Mouse (Mus musculus) heart, adult 9 months (tissue): ENCODE data around the gene Rbm4b.
"Not testable (repeated sequence)": the region's sequence is repeated elsewhere in the genome, so short reads cannot be mapped to it uniquely, and the experiment has no call there.

Source experiments
- DNase-seq, 2 experiments: peaks; one replicate each; pipeline ENCODE4 v3.0.0; 2022; ENCODE audit warnings: low spot score in 2 of 2

Gene Rbm4b

DNA sequence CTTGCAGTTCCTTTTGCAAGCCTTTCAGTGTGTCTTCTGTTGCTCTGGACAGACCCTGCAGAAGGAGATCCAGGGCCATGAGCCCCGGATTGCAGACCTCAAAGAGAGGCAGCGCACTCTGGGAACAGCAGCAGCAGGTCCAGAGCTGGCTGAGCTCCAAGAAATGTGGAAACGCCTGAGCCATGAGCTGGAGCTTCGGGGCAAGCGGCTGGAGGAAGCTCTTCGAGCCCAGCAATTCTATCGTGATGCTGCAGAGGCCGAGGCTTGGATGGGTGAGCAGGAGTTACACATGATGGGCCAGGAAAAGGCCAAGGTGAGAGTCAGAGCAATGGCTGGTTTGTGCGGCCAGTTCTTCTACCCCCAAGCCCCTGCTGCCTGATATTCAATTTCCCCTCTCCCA, 11.2 kb upstream of the Rbm4b start:
- DNase-seq = peak in 1 of 2 experiments; percentile 19

GRCm38 (mm10) chr19:4745681-4746080, 10.6 kb upstream of the Rbm4b start:
- DNase-seq = no peak

GRCm38 (mm10) chr19:4746611-4747010, 9.7 kb upstream of the Rbm4b start:
- peak; percentile 31 to 34 for DNase-seq

GRCm38 (mm10) chr19:4747631-4748312, 8.5 kb upstream of the Rbm4b start:
- no peak for DNase-seq

DNA sequence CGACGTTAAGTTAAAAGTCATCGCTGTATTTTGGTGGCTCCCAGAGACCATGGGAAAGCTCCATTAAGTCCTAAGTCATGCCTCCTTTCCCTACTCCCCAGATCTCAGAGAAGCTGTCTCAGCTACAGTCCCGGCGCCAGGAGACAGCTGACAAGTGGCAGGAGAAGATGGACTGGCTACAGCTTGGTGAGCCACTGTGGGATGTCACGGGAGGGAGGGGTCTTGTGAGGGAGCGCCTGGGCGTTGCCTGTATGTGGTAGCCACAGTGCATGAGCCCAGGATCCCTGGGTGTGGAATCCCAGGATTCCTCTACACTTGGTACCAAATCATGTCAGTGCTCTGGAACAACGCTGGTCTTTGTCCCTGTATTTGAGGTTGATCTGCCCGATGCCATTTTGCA, 7.8 kb upstream of the Rbm4b start:
- no peak for DNase-seq

- no peak for DNase-seq
Observed at GRCm38 (mm10) chr19:4749975-4750374, 6.3 kb upstream of the Rbm4b start.

- DNase-seq = peak; percentile 82 to 90
Observed at GRCm38 (mm10) chr19:4755565-4756192, 618 bp upstream of the Rbm4b start.

DNA sequence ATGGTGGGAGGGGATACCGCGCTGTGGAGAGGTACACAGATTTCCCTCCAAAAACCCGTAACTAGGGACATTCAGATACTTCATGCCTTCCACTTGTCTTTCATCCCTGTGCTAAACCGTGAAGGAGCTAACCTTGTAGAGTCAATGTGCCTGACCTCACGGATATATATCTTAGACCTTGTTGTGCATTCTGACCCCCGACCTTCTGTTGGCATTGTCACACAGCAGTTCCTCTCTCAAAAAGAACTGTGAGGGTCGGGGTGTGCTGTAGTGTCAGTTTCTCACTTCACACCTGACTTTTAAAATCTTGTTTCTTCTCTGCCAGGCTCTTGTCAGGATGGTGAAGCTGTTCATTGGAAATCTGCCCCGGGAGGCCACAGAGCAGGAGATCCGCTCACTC, 624 bp downstream of the Rbm4b start:
- DNase-seq = no peak

- not testable (repeated sequence) for DNase-seq
Observed at GRCm38 (mm10) chr19:4760544-4760943, 4.2 kb downstream of the Rbm4b start.

- no peak for DNase-seq
Observed at GRCm38 (mm10) chr19:4762876-4763275, 6.6 kb downstream of the Rbm4b start.

DNA sequence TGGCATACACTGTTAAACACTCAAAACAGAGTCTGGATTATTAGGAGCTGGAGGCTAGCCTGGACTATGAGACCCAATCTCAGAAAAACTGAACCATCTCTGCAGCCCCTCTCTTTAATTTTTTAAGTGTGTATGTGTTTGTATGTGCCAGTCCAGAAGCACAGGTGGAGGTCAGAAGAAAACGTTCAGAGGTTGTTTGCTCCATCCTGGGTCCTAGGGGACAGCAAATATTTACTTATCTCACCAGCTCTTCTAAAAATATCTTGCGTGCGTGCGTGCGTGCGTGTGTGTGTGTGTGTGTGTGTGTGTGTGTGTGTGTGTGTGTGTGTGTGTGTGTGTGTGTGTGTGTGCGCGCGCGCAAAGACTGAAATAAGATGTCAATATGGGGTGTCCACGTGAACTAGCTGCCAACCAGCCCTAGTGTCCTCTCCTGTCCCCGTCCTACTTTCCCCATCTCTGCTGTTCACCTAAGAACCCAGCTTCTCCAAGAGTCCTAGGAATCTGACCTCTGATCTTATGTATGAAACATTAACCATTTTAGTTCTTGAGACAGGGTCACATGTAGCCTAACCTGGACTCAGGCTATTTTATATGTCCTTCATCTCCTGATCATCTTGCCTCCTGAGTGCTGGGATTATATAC, 11.3 kb downstream of the Rbm4b start:
- no peak for DNase-seq

DNA sequence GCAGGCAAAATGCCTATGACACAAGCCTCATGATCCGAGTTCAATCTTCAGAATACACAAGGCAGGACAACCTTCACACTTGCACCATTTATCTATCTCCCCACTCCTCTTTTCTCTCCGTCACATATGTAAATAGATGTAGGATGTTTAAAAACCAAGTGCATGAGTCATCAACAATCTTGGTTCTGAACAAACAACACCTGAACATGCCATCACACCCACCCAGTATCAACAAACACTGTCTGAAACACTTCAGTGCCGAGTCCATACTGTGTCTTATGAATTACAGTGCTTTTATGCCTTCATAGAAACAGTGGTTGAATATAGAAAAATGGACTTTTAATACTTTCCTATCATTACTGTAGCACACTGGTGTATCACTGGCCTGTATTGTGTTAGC, 16.5 kb downstream of the Rbm4b start:
- DNase-seq = no peak

DNA sequence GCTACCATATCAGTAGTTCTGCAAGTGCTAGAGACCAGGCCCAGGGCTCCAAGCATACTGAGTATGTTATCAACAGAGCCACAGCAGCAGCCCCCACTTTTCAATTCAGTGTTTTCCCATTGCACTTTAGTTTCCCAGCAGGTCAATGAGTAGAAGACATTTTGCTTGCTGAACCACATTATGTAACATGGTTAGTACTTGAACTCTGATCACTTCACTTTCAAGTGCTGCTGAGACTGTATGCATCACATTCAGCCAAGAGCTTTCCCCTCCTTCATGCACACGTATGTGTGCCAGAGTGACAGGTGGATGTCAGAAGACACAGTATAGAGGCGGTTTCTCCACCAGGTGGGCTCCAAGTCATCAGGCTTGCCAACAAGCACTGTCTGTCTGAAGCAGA, 26.6 kb downstream of the Rbm4b start:
- no peak for DNase-seq

- no peak for DNase-seq
Observed at GRCm38 (mm10) chr19:4785206-4785605, 28.9 kb downstream of the Rbm4b start.

DNA sequence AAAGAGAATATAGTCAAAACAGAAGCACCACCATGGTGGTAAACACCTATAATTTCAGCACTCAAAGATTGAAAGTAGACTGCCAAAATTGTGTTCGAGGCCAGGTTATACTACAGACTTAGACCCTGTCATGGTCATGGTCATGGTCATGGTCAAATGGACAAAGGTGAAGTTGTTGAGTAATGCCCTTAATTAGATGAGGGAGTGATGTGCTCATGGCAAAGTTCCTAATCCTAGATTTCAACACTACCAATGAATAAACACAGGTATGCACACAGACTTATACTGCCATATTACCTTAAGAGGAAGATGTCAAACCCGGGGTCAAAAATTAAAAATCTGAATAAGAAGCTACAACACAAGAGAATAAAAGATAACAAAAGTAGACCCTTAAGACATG, 30.0 kb downstream of the Rbm4b start:
- DNase-seq = no peak

DNA sequence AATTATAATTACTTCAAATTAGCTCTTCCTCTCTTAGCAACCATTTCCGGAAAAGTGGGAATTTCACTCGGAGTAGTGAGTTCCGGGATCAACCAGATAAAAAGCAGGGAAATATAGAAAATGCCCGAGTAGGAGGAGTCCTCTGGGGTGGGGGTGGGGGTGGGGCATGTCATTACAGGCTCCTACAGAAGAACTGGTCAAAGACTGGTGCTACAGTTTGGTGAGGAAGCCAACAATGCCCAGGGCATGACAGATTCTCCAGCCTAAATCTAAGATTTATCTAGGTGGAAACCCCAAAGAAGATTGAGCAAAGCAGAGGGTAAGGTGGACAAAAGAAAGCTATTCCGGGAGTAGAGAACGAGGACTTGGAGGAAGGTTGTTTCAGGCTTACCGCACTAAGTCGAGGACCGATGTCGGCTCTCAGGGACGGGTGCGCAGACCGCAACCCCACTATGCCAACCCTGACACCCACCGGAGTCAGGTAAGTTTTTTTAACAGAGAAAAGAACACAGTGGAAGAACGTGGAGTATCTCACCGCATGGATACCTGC, 37.1 kb downstream of the Rbm4b start:
- DNase-seq = no peak

- DNase-seq = peak; percentile 99
Observed at GRCm38 (mm10) chr19:4793831-4794422, 37.6 kb downstream of the Rbm4b start, which contains the start of gene Rbm4. Gene Rbm4, minus strand, starts transcription at chr19:4793901.

DNA sequence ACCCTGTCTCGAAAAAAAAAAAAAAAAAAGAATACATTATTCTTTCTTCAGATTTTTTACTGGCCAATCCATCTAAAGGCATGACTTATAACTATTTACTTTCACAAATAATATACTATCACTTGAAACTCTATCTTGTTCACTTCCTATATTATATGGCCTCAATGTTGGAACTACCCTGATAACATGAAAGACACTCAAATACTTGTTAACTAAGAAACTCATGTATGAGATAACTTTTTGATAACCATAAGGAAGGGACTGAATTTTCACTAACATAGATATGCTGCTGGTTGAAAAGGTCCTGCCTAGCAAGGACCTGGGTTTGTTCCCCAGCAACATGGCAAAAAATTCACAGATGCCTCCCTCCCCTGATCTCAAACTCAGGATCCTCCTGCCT, 39.6 kb downstream of the Rbm4b start:
- DNase-seq = no peak

GRCm38 (mm10) chr19:4797846-4798245, 41.5 kb downstream of the Rbm4b start:
- DNase-seq = no peak

DNA sequence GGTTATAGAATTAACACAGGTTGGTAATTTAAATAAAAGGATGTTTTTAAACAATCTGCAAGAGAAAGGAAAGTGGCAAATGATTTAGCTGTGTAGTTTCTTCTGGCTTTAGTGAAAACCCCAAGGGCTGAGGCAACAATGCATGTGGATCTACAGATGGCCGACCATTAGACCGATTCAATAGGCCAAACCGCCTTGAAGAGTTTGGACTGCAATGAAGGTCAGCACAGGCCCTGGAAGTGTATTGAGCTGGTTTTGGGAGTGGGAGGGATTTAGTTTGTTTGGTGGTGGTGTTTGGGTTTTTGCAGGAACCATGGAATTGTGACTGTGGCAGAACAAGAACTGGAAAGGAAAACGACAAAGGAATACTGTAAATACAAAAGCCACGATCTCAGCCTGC, 42.8 kb downstream of the Rbm4b start:
- DNase-seq = no peak

DNA sequence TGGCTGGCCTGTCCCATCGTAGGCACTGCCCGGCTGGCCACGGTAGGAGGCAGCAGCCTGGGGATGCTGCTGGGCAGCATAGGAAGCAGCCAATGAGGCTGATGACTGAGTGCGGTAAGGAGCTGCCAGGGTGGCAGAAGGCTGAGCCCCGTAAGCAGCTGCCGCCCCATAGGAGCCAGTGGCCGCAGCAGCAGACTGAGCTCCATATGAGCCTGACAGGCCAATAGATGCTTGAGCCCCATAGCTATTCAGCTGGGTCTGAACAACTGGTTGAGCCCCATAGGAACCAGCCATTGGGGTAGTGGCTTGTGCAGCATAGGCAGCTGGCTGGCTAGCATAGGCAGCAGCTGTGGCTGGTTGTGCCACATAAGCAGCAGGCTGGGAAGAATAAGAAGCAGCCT, 46.4 kb downstream of the Rbm4b start:
- no peak for DNase-seq

DNA sequence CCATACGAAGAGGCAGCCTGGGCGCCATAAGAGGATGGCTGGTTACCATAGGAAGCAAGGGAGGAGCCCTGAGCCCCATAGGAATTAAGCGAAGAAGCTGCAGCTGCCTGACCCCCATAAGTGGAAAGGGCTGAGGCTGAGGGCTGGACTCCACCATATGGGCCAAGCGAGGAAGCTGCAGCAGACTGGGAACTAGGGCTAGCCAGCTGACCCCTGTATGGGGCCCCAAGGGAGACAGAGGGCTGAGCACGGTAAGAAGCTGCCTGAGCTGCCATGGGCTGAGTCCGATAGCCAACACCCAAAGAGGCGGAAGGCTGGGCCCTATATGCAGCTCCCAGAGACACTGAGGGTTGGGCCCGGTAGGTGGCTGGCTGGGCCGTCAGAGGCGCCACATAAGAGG, 47.0 kb downstream of the Rbm4b start:
- DNase-seq = no peak
